Mouse (Mus musculus): ENCODE data around the gene Hsdl2. TPM values are rescaled to one million over a fixed set of nuclear protein-coding genes. Genes with fewer than 3 reads are reported as not detected.

Hsdl2 gene
- polyA plus RNA-seq (2017; shearing (Covaris generic)): 43.0 TPM

DNA sequence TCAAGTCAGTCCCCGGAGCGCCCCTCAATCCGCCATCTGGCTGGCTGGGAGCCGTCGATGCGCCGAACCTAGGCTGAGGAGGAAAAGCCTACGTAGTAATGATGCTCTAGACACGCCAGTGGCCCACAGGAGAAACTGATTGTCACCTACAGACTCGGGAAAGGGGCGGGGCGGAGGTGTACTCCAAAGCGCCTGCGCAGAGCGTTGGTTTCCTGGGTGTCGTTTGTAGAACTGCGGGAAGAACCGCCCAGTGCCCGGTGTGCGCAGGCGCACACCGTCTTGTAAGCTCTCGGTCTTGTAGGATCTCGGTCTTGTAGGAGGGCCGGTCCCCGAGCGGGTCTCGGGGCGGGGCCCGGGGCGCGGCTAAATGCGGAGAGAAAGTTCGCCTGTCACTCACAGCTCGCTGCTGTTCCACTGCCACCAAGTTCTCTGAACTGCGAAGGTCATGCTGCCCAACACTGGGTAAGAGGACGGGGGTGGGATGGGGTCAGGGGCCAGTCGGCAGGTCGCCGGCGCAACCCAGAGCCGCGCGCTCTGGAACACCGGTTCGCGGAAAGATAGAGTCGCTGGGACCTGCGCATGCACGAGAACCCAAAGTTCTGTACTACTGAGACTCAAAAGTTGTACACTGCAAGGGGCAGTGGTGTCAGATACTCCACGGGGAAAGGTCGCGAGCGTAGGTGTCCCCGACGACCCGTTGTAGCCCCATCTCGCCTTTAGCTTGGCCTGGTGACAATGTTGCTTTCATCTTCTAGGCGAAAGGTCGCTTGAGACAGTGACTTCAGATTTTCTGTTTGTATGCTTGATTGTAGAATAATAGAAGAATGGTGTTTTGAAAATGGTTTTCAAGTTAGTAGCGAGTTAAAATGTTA, at the start of gene Hsdl2:
Hsdl2 (plus strand) TSS at position 250 of the 872 bp plus-strand sequence.

DNA sequence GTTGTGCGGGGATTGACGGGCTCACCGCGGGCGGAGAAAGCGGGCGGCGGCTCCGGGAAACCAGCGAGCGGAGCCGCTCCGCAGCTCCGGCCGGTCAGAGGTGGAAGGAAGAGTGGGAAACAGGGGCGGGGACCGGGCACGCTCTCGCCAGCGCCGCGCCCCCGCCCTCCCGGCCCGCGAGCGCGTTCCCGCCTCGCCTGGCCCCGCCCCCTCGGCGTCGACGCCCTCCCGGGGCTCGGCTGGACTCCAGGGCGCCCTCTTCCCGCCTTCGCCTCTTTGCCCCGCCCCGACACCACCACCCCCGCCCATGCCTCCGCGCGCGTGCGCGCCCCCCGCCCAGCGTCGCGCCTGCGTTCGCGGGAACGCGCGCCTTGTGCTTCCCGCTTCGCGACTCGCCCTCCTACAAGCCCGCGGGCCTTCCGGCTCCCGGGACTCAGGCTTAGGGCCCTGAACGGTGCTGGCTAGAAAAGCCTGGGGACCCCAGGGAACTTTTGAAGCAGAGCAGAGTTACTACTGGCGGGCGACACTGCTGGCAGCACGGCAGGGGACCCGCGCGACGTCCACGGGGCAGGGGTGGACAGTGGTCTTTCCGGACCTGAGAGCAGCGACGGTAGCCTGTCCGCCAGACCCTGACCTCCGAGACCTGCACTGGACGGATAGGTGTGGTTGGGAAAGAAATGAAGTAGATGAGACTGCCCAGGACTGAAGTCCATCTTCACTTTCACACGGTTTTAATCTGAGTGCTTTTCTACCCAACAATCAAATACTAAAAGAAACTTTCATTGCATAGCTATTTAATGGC, 32.0 kb upstream of the Hsdl2 start, which contains the start of gene Ptbp3:
Ptbp3 (minus strand) TSS at position 190 of the 802 bp plus-strand sequence.

GRCm38 (mm10) chr4:59625998-59626910, 44.9 kb downstream of the Hsdl2 start, which contains the start of gene E130308A19Rik:
E130308A19Rik (plus strand) TSS chr4:59626211.

Other genes with a start within 250 kb of the Hsdl2 start
- gene Susd1, start 142.9 kb upstream of the Hsdl2 start, polyA plus RNA-seq (2017; shearing (Covaris generic)): 7.2 TPM
- 265 TPM for gene Ptbp3, start 32.2 kb upstream of the Hsdl2 start, polyA plus RNA-seq (2017; shearing (Covaris generic))
- 12.3 TPM for gene E130308A19Rik, start 44.6 kb downstream of the Hsdl2 start, polyA plus RNA-seq (2017; shearing (Covaris generic))
- gene Inip, start 220.0 kb downstream of the Hsdl2 start, polyA plus RNA-seq (2017; shearing (Covaris generic)): 55.3 TPM
- 15.4 TPM for gene Snx30, start 224.3 kb downstream of the Hsdl2 start, polyA plus RNA-seq (2017; shearing (Covaris generic))